13 mouse cellular contexts compared by ENCODE assay signal in the genomic region with DNA sequence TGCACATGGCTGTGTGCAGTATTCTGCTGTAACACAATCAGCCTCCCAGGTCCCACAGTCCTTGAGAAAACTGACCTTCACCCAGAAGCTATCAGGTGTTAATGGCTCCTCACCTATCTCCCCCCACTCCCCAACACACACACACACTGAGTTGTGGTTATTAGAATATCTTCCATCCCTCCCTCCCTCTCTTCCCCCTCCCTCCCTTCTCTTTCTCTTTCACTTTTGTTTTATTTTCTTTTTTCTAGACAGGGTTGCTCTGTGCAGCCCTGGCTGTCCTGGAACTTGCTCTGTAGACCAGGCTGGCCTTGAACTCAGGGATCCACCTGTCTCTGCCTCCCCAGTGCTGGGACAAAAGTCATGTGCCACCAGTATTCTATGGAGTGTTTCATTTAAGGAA.
"Had no signal": no experiment of that assay in that cellular context is flagged by ENCODE, and none has a peak within 500 bp of the region (broad histone marks: within the 10 kb centered on the region; RNA-seq: fewer than 3 reads in every experiment).

No protein-coding gene starts in this region.

- H3K9me3 ChIP-seq: midbrain, embryonic 12.5 days; midbrain, embryonic 15.5 days; neural tube, embryonic 13.5 days had no signal

- H3K4me3 ChIP-seq: midbrain, embryonic 12.5 days; midbrain, embryonic 15.5 days; neural tube, embryonic 13.5 days had no signal

- H3K27ac ChIP-seq: kidney, postnatal 0 days; liver, embryonic 14.5 days; macrophage; midbrain, embryonic 12.5 days; midbrain, embryonic 15.5 days; neural tube, embryonic 13.5 days had no signal

- H3K27me3 ChIP-seq: midbrain, embryonic 12.5 days; midbrain, embryonic 15.5 days; neural tube, embryonic 13.5 days had no signal

- DNase-seq: kidney, adult 2 months; kidney, postnatal 25 days; left cerebral cortex, postnatal 4 days; lung, adult 18-20 months; retina, postnatal 1 day; thymus, adult 2 months had no signal

- H3K4me2 ChIP-seq: midbrain, embryonic 12.5 days; midbrain, embryonic 15.5 days; neural tube, embryonic 13.5 days had no signal

- H3K4me1 ChIP-seq: midbrain, embryonic 15.5 days had no signal

- ATAC-seq: lung, postnatal 0 days; midbrain, embryonic 15.5 days had no signal

- H3K9ac ChIP-seq: liver, embryonic 14.5 days; midbrain, embryonic 12.5 days; midbrain, embryonic 15.5 days; neural tube, embryonic 13.5 days had no signal
